Mouse (Mus musculus) lung, postnatal 14 days (tissue): ENCODE measurements around the gene Thy1.
A peak's percentile ranks its signal among the peaks of the same experiment; 100 is the strongest.

ENCODE experiments used
- DNase-seq: peaks from one replicate; pipeline ENCODE4 v3.0.0; 2021

Gene Thy1

GRCm38 (mm10) chr9:44042836-44043707 is at the start of gene Thy1:
Thy1 (plus strand) TSS chr9:44043384.
- peak; percentile 29 for DNase-seq

- DNase-seq: no peak
Measured at GRCm38 (mm10) chr9:43997681-43998080, 45.5 kb upstream of the Thy1 start.

GRCm38 (mm10) chr9:43998851-43999250 is 44.3 kb upstream of the Thy1 start:
- DNase-seq: no peak

DNA sequence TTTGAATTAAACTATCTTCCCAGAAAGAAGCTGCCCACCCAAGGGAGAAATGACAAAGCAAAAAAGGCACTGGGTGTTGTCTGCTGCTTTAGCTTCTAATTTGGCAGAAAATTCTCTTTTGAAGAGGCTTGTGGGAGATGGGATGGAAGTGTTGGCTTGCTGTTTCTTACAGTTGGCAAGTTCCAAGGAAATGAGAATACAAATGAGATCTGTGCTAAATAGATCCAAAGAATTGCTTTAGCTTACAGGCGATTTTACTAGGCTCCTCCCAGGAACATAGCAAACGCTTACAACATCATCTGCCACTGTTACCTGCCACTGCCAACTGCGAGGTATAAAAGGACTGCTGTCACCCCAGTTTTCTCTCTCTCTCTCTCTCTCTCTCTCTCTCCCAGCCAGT is 38.8 kb upstream of the Thy1 start:
- DNase-seq: no peak

DNA sequence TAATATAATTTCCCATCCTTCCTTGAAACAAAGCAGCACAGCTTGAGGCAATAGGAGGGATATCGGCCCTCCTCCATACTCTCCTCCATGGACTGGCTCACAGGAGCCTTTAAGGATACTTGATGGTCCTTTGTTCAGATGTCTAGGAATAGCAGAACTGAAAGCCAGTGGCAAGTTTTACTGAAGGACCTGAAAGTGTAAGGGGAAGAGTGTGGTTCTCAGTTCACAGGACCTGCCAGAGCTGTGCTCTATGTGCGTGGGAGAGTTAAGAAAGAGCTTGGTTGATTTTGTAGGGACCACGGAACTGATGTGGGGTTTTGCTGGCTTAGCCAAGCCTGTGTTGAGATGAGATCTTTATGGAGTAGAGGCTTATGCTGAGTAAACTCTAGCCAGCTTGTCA is 37.9 kb upstream of the Thy1 start:
- DNase-seq: no peak

DNA sequence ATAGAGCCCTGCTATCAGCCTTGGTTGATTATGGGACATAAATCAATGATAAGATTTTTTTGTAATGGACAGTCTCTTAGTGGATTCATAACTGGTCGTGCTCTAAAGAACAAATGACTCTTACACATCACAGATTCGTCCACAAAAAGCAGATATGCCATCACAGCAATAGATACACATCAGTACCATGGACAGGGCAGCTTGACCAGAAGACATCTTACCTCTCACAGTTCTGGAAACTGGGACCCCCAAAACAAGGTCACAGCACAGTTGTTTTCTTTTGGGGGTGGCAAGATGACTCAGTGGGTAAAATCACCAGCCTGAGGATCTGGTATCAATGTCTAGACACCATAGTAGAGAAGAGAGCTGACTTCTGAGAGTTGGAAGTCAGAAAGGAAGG is 35.9 kb upstream of the Thy1 start:
- no peak for DNase-seq

- no peak for DNase-seq
Measured at GRCm38 (mm10) chr9:44007991-44008390, 35.2 kb upstream of the Thy1 start.

DNA sequence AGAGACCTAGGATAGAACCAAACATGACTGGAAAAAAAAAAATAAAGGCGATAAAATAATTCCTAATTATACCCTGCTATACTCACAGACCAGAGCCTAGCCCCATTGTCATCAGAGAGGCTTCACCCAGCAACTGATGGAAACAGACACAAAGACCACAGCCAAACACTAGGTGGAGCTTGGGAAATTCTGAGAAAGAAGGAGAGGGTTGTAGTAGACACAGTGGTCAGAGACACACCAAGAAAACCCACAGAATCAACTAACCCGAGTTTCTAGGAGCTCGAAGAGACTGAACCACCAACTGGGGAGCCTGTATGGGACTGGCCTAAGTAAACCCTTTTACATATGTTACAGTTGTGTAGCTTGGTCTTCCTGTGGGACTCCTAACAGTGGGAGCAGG is 32.3 kb upstream of the Thy1 start:
- DNase-seq: no peak

DNA sequence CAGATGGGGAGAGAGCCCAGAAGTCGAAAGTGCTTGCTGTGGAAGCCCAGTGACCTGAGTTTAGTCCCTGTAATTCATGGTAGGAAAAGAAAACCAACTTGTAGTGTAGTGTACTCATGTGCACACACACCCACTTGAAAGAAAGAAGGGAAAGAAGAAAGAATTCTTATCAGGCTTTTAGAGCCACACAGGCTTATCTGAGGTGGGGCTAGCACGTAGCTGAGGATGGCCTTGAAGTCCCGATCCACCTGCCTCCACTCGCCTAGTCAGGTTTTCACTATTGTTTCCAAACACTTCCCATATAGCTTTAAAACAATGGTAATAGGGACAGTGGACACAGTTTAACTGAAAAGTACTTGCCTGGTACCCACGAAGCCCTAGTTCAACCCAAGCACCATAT is 31.5 kb upstream of the Thy1 start:
- DNase-seq: no peak

DNA sequence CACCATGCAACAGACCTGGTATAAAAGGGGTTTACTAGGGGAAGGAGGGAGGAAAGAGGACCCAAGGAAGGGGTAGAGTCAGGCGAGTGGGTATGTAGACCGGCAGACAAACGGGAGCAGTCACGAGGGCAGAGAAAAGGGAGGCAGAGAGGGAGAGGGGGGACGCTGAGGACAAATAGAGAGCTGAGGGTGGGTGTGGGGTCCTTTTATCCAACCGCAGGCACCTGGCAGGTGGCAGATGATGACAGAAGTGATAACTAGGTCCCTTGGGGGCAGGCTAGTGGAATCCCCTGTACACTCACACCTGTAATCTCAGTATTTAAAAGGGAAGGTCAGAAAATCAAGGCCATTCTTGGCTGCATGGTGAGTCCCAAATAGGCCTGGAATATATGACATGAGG is 31.0 kb upstream of the Thy1 start:
- DNase-seq: no peak

DNA sequence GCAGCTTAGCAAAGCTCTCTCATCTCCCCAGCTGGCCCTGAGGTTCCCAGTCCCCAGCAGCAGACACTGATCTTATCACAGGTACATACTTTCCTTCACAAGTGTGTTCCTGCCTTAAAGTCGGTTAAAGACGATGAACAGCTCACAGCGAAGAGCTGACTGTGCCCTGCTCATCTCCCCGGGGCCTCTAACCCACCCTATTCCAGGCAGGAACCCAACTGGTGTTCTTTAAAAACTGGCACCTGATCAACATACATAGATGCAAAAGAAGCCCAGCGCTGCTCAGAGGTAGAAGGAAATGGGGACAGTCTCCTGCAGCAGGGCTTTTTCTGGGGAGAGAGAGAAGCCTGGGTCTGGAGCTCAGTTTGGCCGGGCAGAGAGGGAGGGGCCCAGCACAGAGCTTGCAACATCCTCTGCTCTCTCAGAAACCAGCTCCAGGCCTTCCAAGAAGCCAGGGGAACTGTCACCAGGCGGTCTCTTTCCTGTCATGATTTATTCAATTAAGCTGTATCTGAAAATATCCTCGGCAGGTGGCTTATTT is 30.4 kb upstream of the Thy1 start:
- no peak for DNase-seq

DNA sequence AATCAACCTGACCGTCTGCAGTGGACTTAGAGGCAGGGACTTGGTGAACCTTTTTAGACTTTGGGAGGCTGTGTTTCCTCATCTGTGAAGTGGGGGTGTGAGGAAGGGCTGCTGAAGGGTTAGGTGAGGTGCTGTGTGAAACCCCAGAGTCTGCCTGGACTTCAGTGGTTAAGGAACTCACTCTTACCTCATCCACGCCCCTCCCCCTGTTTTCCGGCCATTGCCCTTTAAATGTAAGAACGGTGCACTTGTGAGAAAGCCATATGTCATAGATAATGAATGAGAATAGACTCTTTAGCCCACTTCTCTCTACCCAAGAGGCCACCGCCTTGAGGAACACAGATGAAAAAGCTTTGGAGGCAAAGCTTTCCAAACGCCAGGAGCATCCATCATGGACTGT is 29.4 kb upstream of the Thy1 start:
- no peak for DNase-seq

- no peak for DNase-seq
Measured at GRCm38 (mm10) chr9:44016304-44016703, 26.9 kb upstream of the Thy1 start.

- DNase-seq: no peak
Measured at GRCm38 (mm10) chr9:44017846-44018245, 25.3 kb upstream of the Thy1 start.

GRCm38 (mm10) chr9:44020001-44020400 is 23.2 kb upstream of the Thy1 start:
- no peak for DNase-seq

- DNase-seq: no peak
Measured at GRCm38 (mm10) chr9:44022100-44022847, 20.9 kb upstream of the Thy1 start.

- no peak for DNase-seq
Measured at GRCm38 (mm10) chr9:44024096-44024495, 19.1 kb upstream of the Thy1 start.

DNA sequence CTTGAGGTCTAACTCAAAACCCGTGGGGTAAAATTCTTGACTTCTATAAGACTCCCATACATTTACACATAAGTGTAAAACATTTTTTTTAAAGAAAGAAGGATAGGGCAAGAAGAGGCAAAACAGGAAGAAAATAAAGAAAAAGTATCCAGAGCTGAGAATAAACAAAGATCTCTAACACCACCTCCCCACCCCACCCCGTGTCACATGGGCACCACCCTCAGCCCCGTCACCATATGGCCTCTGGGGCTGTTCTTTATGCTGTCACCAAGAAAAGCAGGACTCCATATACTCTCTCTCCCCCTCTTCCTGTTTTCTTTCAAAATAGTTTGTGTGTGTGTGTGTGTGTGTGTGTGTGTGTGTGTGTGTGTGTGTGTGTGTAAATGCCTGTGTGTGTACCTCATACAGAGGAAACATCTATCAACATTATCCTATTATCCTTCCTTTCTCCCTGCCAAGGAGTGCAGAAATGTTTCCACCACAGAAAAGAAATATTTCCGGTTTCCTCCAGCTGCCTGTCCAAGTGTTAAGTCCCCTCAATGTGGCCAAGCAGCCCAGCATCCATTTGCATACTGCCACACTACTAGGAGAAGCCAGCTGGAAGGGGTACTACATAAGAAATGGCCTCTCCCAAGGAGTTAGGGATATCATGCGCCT is 13.5 kb upstream of the Thy1 start:
- no peak for DNase-seq

DNA sequence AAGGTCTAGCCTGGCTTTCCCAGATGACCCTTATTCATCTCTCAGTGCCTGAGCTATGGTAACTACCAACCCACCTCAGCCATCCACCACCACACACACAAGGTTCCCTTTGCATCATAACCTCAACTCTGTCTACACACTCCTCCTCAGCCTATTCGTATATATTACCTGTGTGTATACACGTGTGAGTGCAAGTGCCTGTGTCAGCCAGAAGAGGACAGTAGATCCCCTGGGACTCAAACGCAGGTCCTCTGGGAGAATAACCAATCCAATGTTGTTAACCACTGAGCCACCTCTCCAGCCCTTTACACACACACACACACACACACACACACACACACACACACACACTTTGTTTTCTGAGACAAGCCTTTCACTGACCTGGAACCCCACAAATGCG is 12.5 kb upstream of the Thy1 start:
- no peak for DNase-seq

- DNase-seq: no peak
Measured at GRCm38 (mm10) chr9:44031079-44031478, 12.1 kb upstream of the Thy1 start.

DNA sequence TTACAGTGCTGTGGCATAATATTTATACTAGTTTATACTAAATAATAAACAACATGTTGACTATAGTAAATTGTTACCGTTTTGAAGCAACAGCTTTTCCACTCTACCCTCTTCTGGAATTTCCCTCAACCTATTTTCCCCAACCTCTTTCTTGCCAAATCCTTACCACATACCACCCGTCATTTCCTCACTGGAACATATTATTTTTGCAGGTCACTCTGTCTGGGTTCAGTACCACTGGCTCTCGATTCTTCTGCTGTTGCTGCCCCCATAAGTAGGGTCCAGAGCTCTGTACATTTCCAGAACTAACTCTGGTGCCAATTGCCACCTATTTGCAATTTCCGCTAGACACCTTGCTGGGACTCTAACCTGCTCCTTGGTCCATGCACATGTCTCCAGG is 11.2 kb upstream of the Thy1 start:
- DNase-seq: no peak

GRCm38 (mm10) chr9:44033317-44033716 is 9.9 kb upstream of the Thy1 start:
- DNase-seq: no peak

GRCm38 (mm10) chr9:44033957-44034727 is 9.0 kb upstream of the Thy1 start:
- DNase-seq: no peak
